Mouse (Mus musculus) brain, embryonic 18.5 days (tissue): Measurements from ENCODE around the gene Upk3b.
A peak's percentile ranks its signal among the peaks of the same experiment; 100 is the strongest.

Experiments used
- DNase-seq: peaks from one replicate; pipeline ENCODE4 v3.0.0-alpha.2; 2012; ENCODE audit warnings: low read depth, low spot score

The Upk3b gene

GRCm38 (mm10) chr5:136076284-136076683, 38.0 kb downstream of the Upk3b start:
- DNase-seq = no peak

GRCm38 (mm10) chr5:136077001-136077550, 38.8 kb downstream of the Upk3b start:
- DNase-seq = no peak

GRCm38 (mm10) chr5:136078136-136078535, 39.8 kb downstream of the Upk3b start:
- DNase-seq = no peak

- no peak for DNase-seq
These were observed 44.0 kb downstream of the Upk3b start for GRCm38 (mm10) chr5:136082345-136082744.

GRCm38 (mm10) chr5:136083669-136084107, 45.4 kb downstream of the Upk3b start, which contains the start of gene Rasa4:
Rasa4 (plus strand) TSS chr5:136083916.
- peak; percentile 89 for DNase-seq

- DNase-seq = no peak
These were observed 46.0 kb downstream of the Upk3b start for GRCm38 (mm10) chr5:136084144-136084881.

DNA sequence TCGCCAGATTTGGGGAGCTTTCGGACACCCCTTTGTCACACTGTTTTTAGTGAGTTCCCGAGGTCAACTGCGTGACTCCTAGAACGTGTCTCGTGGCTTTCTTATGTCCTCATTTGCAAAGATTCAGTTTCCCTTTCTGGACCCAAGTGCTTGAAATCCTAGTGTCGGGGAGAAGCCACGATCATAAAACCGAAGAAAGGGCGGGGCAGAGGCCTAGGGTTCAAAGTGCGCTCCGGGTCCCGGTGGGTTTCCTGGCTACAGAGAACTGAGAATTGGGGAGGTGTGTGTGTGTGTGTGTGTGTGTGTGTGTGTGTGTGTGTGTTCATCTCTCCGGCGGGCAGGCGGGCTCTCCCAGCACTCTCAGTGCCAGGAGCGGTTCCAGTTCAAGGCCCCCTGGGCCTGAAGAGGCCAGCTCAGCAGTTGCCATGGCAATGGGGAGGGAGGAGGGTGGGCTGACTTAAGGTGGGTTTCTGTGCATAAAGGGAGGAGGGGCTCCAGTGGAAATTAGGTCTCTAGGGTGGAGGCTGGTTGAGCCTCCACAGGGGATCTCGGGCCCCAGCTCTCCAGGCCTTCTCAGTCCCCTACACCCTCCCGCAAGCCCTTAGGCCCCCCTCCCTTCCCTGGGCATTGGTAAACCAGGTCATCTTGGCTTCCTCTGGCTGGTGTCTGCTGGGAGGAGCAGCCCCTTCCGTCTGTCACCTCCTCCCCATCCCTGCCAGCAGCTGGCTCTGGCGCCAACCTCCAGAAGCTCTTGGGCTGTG, 46.8 kb downstream of the Upk3b start:
- no peak for DNase-seq

- DNase-seq = no peak
These were observed 48.0 kb downstream of the Upk3b start for GRCm38 (mm10) chr5:136086290-136086689.

DNA sequence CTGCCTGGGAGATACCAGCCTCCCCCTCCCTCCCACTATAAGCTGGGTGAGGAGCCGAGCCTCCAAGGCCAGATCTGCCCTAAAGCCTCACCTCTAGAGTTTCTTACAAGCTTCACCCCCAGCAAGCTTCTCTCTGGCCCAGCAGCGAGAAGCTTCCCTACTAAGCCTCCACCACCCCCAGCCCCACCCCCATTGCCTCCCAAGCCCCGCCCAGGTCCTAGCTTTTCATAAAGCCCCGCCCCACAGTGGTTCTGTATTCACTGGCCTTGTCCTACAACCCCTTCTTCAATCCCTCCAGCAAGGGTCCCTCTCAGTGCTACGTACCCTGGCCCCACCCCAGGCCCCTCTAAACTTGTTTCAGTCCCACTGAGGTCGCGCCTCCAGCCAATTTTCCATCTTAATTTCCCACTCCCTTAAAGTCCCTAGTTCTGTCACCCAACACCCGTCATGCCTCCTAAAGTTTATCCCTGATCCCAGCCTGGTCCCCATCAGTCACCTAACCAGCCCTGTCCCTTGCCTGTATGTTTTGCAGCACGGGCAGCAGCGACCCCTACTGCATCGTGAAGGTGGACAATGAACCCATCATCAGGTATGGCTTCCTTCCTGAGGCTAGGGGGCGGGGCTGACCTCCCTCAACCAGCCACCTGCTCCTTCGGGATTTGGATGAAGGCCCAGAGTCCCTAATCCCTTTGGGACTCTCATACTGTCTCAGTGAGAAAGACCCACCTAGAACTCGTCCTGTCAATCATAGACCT, 50.7 kb downstream of the Upk3b start:
- DNase-seq = no peak

DNA sequence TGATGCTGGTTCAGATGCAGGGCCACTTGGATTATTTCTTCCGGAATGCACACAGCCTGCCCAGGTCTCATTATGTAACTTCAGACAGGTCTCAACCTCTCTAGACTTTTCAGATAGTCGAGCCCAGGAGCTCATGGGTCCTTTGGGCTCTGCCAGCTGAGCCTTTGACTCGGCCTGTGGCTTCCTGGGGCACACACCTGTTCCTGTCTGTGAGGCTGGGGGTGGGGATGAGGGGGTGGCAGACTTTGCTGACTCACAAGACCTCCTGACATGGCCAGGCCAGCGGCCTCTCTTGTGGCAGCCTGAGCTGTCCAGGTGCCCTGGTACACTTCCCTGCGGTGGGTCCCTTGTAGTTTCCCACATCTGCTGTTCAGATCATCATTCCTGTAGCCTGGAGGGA, 53.6 kb downstream of the Upk3b start:
- no peak for DNase-seq

- DNase-seq = no peak
These were observed 56.1 kb downstream of the Upk3b start for GRCm38 (mm10) chr5:136094249-136095010.

GRCm38 (mm10) chr5:136095089-136095488, 56.8 kb downstream of the Upk3b start:
- no peak for DNase-seq
